Mouse (Mus musculus) myocyte (in vitro differentiated cells): ENCODE results near the gene Trpt1. TPM values are rescaled to one million over a fixed set of nuclear protein-coding genes. Genes with fewer than 3 reads are reported as not detected.

Experiments
- H3K27me3 ChIP-seq: one replicate; pipeline ENCODE4 v1.6.1; 2011; ENCODE audit not compliant: control insufficient read depth, insufficient read depth, insufficient read length
- H3K36me3 ChIP-seq: one replicate; pipeline ENCODE4 v1.6.1; 2011; ENCODE audit not compliant: control insufficient read depth, insufficient read depth
- H3K4me2 ChIP-seq: one replicate; pipeline ENCODE4 v1.6.1; 2011; ENCODE audit warnings: low read depth, control low read depth
- H3K4me3 ChIP-seq: one replicate; pipeline ENCODE4 v1.5.1; 2011; ENCODE audit warnings: mild to moderate bottlenecking, control low read depth, moderate library complexity
- H3K79me2 ChIP-seq: one replicate; pipeline ENCODE4 v1.6.1; 2011; ENCODE audit not compliant: control insufficient read depth, insufficient read depth
- H3ac ChIP-seq: one replicate; pipeline ENCODE4 v1.6.1; 2011; ENCODE audit not compliant: control insufficient read depth, insufficient read length
- CEBPB ChIP-seq: IDR thresholded peaks from 2 replicates; pipeline ENCODE4 v1.6.1; 2011; ENCODE audit warnings: mild to moderate bottlenecking, moderate library complexity; ENCODE audit not compliant: poor library complexity, insufficient read depth, severe bottlenecking
- E2F4 ChIP-seq: IDR thresholded peaks from one replicate; pipeline ENCODE4 v1.6.1; 2011; ENCODE audit warnings: mild to moderate bottlenecking, control low read depth, moderate library complexity; ENCODE audit not compliant: insufficient read depth
- MAX ChIP-seq: IDR thresholded peaks from one replicate; pipeline ENCODE4 v1.6.1; 2011; ENCODE audit warnings: low read depth, mild to moderate bottlenecking, control low read depth
- MYOD1 ChIP-seq, 3 experiments: IDR thresholded peaks; one replicate each; pipeline ENCODE4 v1.6.1; 2011; ENCODE audit warnings: control low read depth in 2 of 3, low read depth in 2 of 3, mild to moderate bottlenecking in 2 of 3, moderate library complexity in 1 of 3; ENCODE audit not compliant: insufficient read length in 2 of 3, control insufficient read depth in 1 of 3
- MYOG ChIP-seq, 3 experiments: IDR thresholded peaks; one replicate each; pipeline ENCODE4 v1.6.1; 2011; ENCODE audit warnings: control low read depth in 2 of 3, low read depth in 2 of 3, mild to moderate bottlenecking in 2 of 3; ENCODE audit not compliant: insufficient read length in 2 of 3, control insufficient read depth in 1 of 3, insufficient read depth in 1 of 3
- POLR2A ChIP-seq: IDR thresholded peaks from one replicate; pipeline ENCODE4 v1.6.1; 2011; ENCODE audit warnings: low read depth, mild to moderate bottlenecking, control low read depth, moderate library complexity; ENCODE audit not compliant: insufficient read length
- POLR2AphosphoS2 ChIP-seq: IDR thresholded peaks from one replicate; pipeline ENCODE4 v1.6.1; 2011; ENCODE audit warnings: low read depth, control low read depth; ENCODE audit not compliant: insufficient read length
- REST ChIP-seq: IDR thresholded peaks from one replicate; pipeline ENCODE4 v1.6.1; 2011; ENCODE audit warnings: mild to moderate bottlenecking, control low read depth, moderate library complexity; ENCODE audit not compliant: insufficient read depth, insufficient read length
- SRF ChIP-seq: IDR thresholded peaks from one replicate; pipeline ENCODE4 v1.6.1; 2011; ENCODE audit warnings: low read depth; ENCODE audit not compliant: control insufficient read depth, insufficient read length
- TCF12 ChIP-seq: IDR thresholded peaks from one replicate; pipeline ENCODE4 v1.6.1; 2011; ENCODE audit warnings: mild to moderate bottlenecking, control low read depth; ENCODE audit not compliant: poor library complexity, insufficient read depth, severe bottlenecking
- TCF3 ChIP-seq: IDR thresholded peaks from one replicate; pipeline ENCODE4 v1.6.1; 2011; ENCODE audit warnings: low read depth, control low read depth; ENCODE audit not compliant: insufficient read length
- USF1 ChIP-seq: IDR thresholded peaks from one replicate; pipeline ENCODE4 v1.6.1; 2011; ENCODE audit warnings: low read depth, mild to moderate bottlenecking, control low read depth, moderate library complexity
- polyA plus RNA-seq: library from polyadenylated mRNA; unstranded; fragments of >200 nt; fragmentation: generic; extraction: Trizol; gene quantifications from one replicate; pipeline ENCODE4 v1.2.1, GENCODE M21; 2012; ENCODE audit warnings: missing spikeins

Trpt1 gene
- polyA plus RNA-seq, 1 experiment = 9.2 TPM

DNA sequence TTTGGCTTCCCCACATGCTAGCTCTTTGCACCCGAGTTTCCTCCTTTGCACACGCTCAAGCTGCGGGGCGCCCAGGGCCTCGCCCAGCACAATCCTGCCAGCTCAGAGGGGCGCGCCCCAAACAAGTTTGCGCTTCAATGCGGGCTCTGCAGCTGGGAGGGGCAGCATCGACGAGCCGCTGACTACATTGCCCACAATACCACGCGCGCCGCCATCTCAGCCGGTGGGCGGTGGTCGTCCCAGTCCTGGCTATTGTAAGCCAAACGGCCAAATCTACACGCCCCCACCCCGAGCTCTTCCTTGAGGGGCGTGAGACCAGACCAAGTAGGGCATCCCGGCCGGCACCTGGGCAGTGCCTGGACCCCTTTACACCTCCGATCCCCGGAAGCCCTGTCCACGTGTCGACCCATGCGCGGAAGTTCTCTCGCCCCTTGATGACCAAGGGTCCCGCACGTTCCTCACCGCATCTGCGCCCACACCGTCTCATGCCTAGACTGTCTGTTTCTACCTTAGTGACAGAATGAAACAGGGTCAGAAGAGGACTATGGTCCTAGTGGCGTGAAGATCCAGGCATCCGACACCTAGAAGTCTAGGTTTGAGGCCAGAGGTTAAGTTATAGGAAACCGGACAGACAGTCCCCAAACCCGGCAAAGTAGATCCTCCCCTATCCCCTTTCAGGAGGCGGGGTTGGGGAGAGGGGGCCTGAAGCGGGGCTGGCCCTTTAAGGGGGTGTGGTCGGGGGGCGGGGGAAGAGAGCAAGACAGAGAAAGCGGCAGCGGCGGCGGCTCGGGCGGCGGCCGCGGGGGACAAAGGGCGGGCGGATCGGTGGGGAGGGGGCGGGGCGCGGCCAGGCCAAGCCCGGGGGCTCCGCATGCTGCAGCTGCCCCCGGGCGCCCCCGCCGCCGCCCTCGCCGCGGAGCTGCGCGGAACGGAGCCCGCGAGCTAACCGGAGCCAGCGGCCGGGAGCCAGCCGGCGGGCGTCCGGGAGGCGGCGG lies 21.4 kb upstream of the Trpt1 start, which contains the start of gene Ppp1r14b:
Gene Ppp1r14b (plus strand): TSS at position 758 of the 995 bp plus-strand sequence.
- Histone ChIP-seq H3K36me3 (peaks cover 6% of the 10 kb centered on the region), H3ac (peak within 1 kb of the TSS; percentile 88)
- TF ChIP-seq SRF (no peak), POLR2A (peak; percentile 43), MYOD1 (IDR thresholded peaks at IDR 0.05; ENCODE audit: control insufficient read depth in 1 of 3, insufficient read length in 2 of 3, low read depth in 2 of 3) (no peak), CEBPB (no peak), MYOG (IDR thresholded peaks at IDR 0.05; ENCODE audit: control insufficient read depth in 1 of 3, insufficient read depth in 1 of 3, insufficient read length in 2 of 3, low read depth in 2 of 3) (peak in 1 of 3 experiments; percentile 30), TCF3 (no peak), MAX (peak; percentile 40), REST (no peak), TCF12 (no peak), USF1 (peak; percentile 89), E2F4 (peak; percentile 1), POLR2AphosphoS2 (peak; percentile 16)

DNA sequence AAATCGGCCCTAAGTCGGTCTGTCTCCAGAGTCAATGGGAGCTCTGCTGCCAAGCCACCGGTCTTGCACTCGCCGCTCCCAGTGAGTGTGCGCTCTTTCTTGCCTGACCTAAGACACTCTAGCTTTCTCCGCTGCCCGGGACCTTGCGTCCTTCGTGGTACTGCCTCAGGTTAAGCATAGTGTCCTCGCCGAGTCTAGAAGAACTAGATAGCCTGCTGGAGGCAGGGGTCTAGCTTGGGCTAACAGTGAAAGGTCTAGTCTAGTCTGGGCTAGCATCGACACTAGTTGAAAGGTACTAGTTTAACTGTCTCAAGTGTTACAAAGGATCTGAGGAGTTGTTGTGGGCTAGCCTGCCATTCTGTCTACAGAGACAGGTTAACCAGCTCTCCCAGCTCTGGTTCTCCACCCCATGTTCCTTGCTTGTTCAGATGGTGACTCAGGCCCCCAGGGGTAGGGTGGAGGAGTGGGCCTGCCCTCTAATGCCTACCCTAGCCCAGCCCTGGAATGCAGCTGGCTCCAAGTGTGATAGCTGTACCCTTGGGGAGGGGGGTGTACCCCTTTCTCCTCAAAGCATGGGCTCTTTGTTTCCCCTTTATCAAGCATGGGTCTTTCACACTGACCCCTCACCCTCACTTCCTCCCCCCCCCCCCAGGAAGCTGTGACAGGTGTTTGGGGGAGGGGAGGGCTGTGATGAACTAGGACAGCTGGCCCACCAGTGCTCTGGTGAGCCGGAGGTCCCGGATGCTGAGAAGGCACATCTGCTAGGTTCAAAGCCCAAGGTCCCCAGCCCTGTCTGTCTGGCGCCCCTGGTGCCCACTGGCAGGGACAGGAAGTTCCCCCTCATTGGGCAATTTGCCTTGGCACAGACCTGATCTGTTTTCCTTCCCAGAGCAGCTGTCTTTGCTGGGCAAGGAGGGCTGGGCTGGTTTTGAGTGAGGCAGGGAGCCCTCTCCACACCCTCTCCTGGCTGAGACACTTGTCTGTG lies 20.1 kb upstream of the Trpt1 start, which contains the start of gene Plcb3:
Gene Plcb3 (minus strand): TSS at position 934 of the 985 bp plus-strand sequence.
- H3K79me2 ChIP-seq = peaks cover 39% of the 10 kb centered on the region
- peaks cover 6% of the 10 kb centered on the region for H3K36me3 ChIP-seq
- peak within 1 kb of the TSS; percentile 100 for H3K4me2 ChIP-seq
- TF ChIP-seq POLR2AphosphoS2 (peak; percentile 87), TCF12 (peak; percentile 91), USF1 (no peak), MYOD1 (IDR thresholded peaks at IDR 0.05; ENCODE audit: control insufficient read depth in 1 of 3, insufficient read length in 2 of 3, low read depth in 2 of 3) (peak; percentile 70 to 94 (median 81)), POLR2A (peak; percentile 38), E2F4 (no peak), REST (no peak), TCF3 (peak; percentile 83), CEBPB (peak; percentile 58), MYOG (IDR thresholded peaks at IDR 0.05; ENCODE audit: control insufficient read depth in 1 of 3, insufficient read depth in 1 of 3, insufficient read length in 2 of 3, low read depth in 2 of 3) (peak; percentile 50 to 91 (median 70)), SRF (no peak), MAX (no peak)
- H3K27me3 ChIP-seq = no peaks in the 10 kb centered on the region
- H3K4me3 ChIP-seq = peak within 1 kb of the TSS; percentile 83
- peak within 1 kb of the TSS; percentile 88 for H3ac ChIP-seq

More for the DNA sequence above, 21.4 kb upstream of the Trpt1 start, which contains the start of gene Ppp1r14b:
- H3K27me3 ChIP-seq = no peaks in the 10 kb centered on the region
- peaks cover 35% of the 10 kb centered on the region for H3K79me2 ChIP-seq
- peak within 1 kb of the TSS; percentile 100 for H3K4me2 ChIP-seq
- H3K4me3 ChIP-seq = peak within 1 kb of the TSS; percentile 83

DNA sequence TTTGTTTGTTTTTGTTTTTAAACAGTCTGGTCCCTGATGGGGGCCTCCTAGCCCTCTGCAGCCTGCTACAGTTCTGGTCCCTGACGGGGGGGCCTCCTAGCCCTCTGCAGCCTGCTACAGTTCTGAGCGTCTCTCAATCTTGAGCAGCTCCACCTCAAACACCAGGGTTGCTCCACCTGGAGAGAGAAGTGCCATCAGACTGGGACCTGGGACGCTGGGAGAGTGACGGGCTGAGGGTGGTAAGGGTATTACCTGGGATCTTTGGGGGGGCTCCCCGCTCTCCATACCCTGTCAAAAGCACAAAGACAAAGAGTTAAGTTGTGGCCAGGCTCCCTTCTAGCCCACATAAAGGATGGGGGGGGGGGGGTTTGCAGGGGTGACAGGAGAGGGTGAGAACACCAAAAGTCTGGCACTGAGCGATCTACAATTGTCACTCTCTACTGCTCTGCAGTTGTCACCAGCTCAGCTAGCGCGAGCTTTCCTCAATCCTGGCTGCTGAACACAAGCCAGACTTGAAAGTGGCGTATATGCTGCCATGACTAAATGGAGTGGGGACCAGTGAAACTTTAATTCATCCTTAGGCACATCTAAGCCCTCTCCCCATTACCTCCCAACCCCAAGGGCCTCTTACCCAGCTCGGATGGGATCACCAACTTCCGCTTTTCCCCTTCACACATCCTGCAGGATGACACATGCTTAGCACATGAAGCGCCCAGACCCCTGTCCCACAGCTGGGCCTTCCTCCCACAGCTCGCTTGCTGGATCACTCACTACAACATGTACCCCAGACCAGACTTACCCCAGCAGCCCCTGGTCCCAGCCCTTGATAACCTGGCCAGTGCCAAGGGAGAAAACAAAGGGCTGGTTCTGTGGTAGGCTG lies 17.9 kb upstream of the Trpt1 start:
- H3K4me3 ChIP-seq = peak overlapping the region; percentile 83
- TF ChIP-seq POLR2AphosphoS2 (peak; percentile 50), USF1 (no peak)
- H3ac ChIP-seq = peak overlapping the region; percentile 88
- no peaks in the 10 kb centered on the region for H3K27me3 ChIP-seq
- peaks cover 46% of the 10 kb centered on the region for H3K79me2 ChIP-seq
- H3K36me3 ChIP-seq = peaks cover 6% of the 10 kb centered on the region
- H3K4me2 ChIP-seq = peak overlapping the region; percentile 100

DNA sequence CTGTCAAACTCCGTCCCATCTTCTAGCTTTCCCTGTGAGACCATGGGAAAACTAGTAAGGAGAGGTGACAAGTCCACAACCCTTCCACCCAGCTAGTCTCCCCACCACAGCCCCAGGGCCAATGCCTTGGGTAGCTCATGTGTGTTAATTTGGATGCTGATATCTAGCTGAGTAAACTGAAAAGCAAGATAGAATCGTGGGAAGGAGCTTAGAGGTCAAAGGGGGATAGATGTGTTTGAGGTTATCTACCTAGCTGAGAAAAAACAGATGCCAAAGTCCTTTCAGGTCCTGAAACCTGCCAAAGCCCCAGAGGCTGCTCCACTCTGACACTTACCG lies 17.3 kb upstream of the Trpt1 start:
- H3K4me2 ChIP-seq = peak overlapping the region; percentile 100
- no peak overlapping the region for H3ac ChIP-seq
- H3K36me3 ChIP-seq = peaks cover 7% of the 10 kb centered on the region
- H3K4me3 ChIP-seq = peak overlapping the region; percentile 83
- TF ChIP-seq POLR2A (no peak), USF1 (no peak), TCF12 (no peak)
- no peaks in the 10 kb centered on the region for H3K27me3 ChIP-seq
- peaks cover 46% of the 10 kb centered on the region for H3K79me2 ChIP-seq
